Mouse (Mus musculus) embryonic facial prominence, embryonic 14.5 days (tissue): ENCODE data around the gene BC004004. TPM values are rescaled to one million over a fixed set of nuclear protein-coding genes. Genes with fewer than 3 reads are reported as not detected.
A peak's percentile ranks its signal among the peaks of the same experiment; 100 is the strongest.
"Not testable (repeated sequence)": the region's sequence is repeated elsewhere in the genome, so short reads cannot be mapped to it uniquely, and the experiment has no call there.

ENCODE experiments used
- ATAC-seq: fragments of 200-750 bp; cut with Nextera tagmentation; 2 replicates; pipeline ENCODE4 v1.8.0; 2017; ENCODE audit warnings: low read depth, moderate number of reproducible peaks, moderate TSS enrichment
- DNase-seq: peaks from one replicate; pipeline ENCODE4 v3.0.0-alpha.2; 2015; ENCODE audit warnings: low spot score
- H3K27ac ChIP-seq: fragments of 300-500 bp; sonication (generic); replicated peaks from 2 replicates; pipeline ENCODE4 v1.5.1; 2014; ENCODE audit warnings: low read depth, mild to moderate bottlenecking, low read length, moderate library complexity
- H3K27me3 ChIP-seq: fragments of 300-500 bp; sonication (generic); replicated peaks from 2 replicates; pipeline ENCODE4 v1.6.1; 2014; ENCODE audit warnings: low read length; ENCODE audit not compliant: control insufficient read depth, insufficient read depth
- H3K36me3 ChIP-seq: fragments of 300-500 bp; sonication (generic); 2 replicates; pipeline ENCODE4 v1.6.1; 2014; ENCODE audit warnings: low read length, mixed read lengths; ENCODE audit not compliant: control insufficient read depth, insufficient read depth
- H3K4me1 ChIP-seq: fragments of 300-500 bp; sonication (generic); 2 replicates; pipeline ENCODE4 v1.6.1; 2014; ENCODE audit warnings: antibody characterized with exemption, low read length; ENCODE audit not compliant: control insufficient read depth, insufficient read depth
- H3K4me2 ChIP-seq: fragments of 300-500 bp; sonication (generic); 2 replicates; pipeline ENCODE4 v1.6.1; 2014; ENCODE audit warnings: low read depth, mild to moderate bottlenecking, low read length, moderate library complexity, mixed read lengths
- H3K4me3 ChIP-seq: fragments of 300-500 bp; sonication (generic); 2 replicates; pipeline ENCODE4 v1.5.1; 2014; ENCODE audit warnings: low read depth, mild to moderate bottlenecking, low read length
- H3K9ac ChIP-seq: fragments of 300-500 bp; sonication (generic); 2 replicates; pipeline ENCODE4 v1.6.1; 2014; ENCODE audit warnings: low read depth, mild to moderate bottlenecking, low read length, moderate library complexity, mixed read lengths
- H3K9me3 ChIP-seq: fragments of 300-500 bp; sonication (generic); 2 replicates; pipeline ENCODE4 v1.6.1; 2016; ENCODE audit warnings: low read length; ENCODE audit not compliant: control insufficient read depth
- WGBS: fragments of 180-500 bp; shearing (Covaris S2); extraction: QIAGEN DNeasy Blood & Tissue Kit; methylation state at CpG from one replicate; pipeline ENCODE4 v1.1.7; 2014; 5-methylcytosine and 5-hydroxymethylcytosine counted together
- polyA plus RNA-seq: library from polyadenylated mRNA; unstranded; fragments of >200 nt; fragmentation: Nextera tagmentation; extraction: Ambion mirVana; gene quantifications from 2 replicates; pipeline ENCODE4 v1.2.1, GENCODE M21; 2014

The BC004004 gene
- polyA plus RNA-seq, 1 experiment from 2014 or later: 85.6 TPM

DNA sequence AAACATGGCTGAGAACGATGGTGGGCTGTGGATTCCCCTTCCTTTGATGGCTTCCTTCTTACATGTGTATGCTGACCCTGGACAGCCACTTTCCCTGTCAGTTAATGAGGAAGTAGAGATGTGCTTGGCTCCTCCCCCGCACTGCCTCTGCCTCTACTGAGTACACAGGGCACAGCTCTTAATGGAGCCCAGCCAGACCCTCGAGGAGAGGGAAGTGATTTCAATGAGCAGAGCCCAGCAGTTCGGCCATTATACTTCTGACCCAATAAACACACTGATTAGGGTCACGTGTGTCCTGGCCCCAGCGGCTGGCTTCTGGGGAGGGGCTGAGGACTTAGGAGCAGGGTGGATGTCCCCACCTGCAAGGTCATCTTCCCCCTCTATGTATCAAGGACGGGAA lies 22.9 kb upstream of the BC004004 start:
- H3K4me2 ChIP-seq: no peak overlapping the region
- H3K4me3 ChIP-seq: no peak overlapping the region
- H3K9me3 ChIP-seq: no peaks in the 10 kb centered on the region
- peaks cover 18% of the 10 kb centered on the region for H3K4me1 ChIP-seq
- DNase-seq (no peak), ATAC-seq (no peak; the same call in 1 of the 2 replicates)
- WGBS: 44% methylated on average over 7 of the region's 7 CpGs
- no peaks in the 10 kb centered on the region; the same call in 1 of the 2 replicates for H3K27me3 ChIP-seq
- no peak overlapping the region for H3K27ac ChIP-seq
- peaks cover 15% of the 10 kb centered on the region; the same call in 1 of the 2 replicates for H3K36me3 ChIP-seq
- H3K9ac ChIP-seq: no peak overlapping the region

DNA sequence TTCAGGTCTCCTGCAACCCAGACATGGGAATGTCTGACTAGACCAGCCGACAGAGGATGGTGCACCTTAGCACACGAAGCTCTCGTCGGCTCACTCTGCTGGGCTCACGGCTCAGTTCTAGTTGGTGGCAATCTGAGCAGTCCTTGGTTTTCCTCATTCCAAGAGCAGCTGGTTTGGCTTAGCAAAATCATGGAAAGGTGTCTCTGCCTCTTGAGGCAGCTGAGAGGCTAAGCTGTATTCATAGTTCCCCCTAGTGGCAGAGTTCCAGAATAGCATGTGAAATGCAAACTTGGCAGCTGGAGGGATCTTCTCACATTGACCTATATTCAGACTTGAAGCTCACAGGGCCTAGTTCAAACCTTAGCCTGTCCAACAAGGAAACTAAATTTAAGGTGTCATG lies 22.0 kb upstream of the BC004004 start:
- H3K4me3 ChIP-seq: no peak overlapping the region
- no peaks in the 10 kb centered on the region; the same call in 1 of the 2 replicates for H3K27me3 ChIP-seq
- H3K27ac ChIP-seq: no peak overlapping the region
- WGBS: 11% methylated on average over 5 of the region's 5 CpGs
- DNase-seq (peak; percentile 95), ATAC-seq (peak; percentile 79)
- H3K9ac ChIP-seq: no peak overlapping the region
- H3K9me3 ChIP-seq: no peaks in the 10 kb centered on the region
- no peak overlapping the region for H3K4me2 ChIP-seq
- H3K36me3 ChIP-seq: peaks cover 24% of the 10 kb centered on the region; the same call in 1 of the 2 replicates
- H3K4me1 ChIP-seq: peaks cover 18% of the 10 kb centered on the region

DNA sequence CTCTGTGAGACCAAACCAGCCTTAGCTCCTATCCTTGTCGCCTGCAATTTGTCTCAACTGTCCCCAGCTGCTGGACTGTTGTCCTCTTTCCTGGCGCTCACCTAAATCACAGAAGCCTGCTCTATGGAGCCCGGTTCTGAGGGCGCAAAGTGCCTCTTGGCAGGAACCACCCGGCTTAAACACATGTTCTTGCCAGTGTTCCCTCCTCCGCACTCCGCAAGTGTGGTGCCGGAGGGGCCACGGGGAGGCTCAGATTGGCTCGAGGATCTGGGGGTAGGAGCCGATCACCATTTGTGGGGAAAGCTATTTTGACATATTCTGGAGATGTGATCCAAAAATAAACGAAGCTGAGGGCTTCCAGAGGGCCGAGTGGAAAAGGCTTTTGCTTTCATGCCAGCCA lies 20.7 kb upstream of the BC004004 start:
- Histone ChIP-seq H3K4me3 (no peak overlapping the region), H3K4me2 (no peak overlapping the region), H3K27me3 (no peaks in the 10 kb centered on the region; the same call in 1 of the 2 replicates), H3K9ac (no peak overlapping the region), H3K27ac (peak overlapping the region; percentile 1), H3K9me3 (no peaks in the 10 kb centered on the region), H3K4me1 (peaks cover 18% of the 10 kb centered on the region), H3K36me3 (peaks cover 32% of the 10 kb centered on the region; the same call in 1 of the 2 replicates)
- DNase-seq (peak; percentile 70), ATAC-seq (no peak)
- 59% methylated on average over 13 of the region's 13 CpGs for WGBS

DNA sequence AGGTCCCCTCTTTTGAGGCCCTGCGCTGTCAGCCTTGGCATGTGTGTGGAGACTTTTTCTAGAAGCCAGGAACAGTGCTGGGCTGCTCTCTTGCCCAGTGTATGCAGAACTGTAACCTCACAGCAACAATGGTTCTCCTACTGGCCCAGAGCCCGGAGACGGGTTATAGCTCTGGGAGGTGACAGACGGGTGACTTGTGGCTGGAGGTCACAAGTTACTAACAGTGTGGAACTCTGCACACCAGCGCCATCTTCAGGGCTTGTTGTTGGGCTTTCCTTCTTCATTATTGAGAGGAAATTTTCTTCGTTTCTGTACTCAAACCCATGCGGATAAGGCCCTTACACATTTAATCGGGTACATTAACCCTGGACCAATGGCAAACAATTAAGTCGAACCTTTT lies 19.1 kb upstream of the BC004004 start:
- H3K4me3 ChIP-seq: no peak overlapping the region
- no peak overlapping the region for H3K9ac ChIP-seq
- no peaks in the 10 kb centered on the region for H3K27me3 ChIP-seq
- peaks cover 37% of the 10 kb centered on the region; the same call in 1 of the 2 replicates for H3K36me3 ChIP-seq
- no peak for DNase-seq
- no peak for ATAC-seq
- peaks cover 18% of the 10 kb centered on the region for H3K4me1 ChIP-seq
- WGBS: 64% methylated on average over 9 of the region's 9 CpGs
- H3K27ac ChIP-seq: no peak overlapping the region
- no peak overlapping the region for H3K4me2 ChIP-seq
- H3K9me3 ChIP-seq: no peaks in the 10 kb centered on the region

DNA sequence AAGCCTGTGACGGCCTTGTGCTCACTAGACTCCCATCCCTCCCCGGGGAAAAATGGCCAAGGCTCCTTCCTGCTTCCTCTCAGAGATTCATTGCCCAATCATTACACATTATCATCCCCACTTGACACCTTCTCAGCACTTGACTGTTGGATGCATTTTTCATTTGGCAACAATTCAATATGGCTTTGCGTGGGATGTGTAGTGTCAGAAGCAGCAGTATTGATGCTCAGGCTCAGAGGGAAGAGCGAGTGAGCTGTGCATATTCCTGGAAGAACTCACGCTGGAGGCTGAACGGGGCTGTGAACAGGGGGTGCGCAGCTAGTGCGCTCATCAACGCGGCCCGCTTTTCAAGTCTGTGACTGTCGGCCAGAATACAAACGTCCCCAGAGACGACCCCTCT lies 17.6 kb upstream of the BC004004 start:
- H3K27ac ChIP-seq, H3K4me2 ChIP-seq, DNase-seq, H3K9ac ChIP-seq, H3K4me1 ChIP-seq, H3K27me3 ChIP-seq, H3K9me3 ChIP-seq, H3K4me3 ChIP-seq, ATAC-seq: not testable (repeated sequence)
- 88% methylated on average over 14 of the region's 14 CpGs for WGBS
- H3K36me3 ChIP-seq: peaks cover 49% of the 10 kb centered on the region; the same call in 1 of the 2 replicates

DNA sequence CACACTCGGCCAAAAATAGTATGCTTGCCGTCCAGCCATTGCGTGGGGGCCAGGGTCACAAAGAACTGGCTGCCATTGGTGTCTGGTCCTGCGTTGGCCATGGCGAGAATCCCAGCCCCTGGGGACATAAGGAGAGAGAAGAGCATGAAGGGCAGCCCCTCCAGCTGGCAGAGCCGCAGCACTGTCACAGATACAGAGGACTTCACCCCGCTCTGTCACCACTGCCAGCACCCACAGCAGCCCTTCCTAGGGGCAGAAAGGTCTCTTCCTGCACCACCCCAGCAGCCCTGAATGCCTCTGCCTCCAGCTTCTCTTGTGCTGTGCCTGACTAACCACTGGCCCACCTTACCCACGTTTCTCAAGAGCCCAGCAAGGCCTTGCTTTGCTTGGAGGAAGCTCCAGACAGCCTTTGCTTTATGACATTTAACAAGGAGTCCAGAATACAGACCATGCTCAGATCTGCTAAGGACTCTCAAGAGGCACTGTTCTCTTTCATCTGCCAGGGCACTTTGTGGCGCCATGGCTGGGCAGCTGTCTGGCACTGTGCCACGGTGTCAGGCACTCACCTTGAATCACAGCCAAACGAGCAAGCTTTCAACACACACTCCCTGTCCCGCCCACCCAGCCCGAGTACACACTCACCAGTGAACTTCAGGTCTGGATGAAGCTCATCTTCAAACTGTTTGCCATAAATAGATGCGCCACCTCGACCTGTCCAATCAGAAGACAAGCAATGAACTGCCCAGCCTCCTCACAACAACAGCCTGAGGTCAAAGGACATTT lies 16.8 kb upstream of the BC004004 start:
- no peak for ATAC-seq
- Histone ChIP-seq H3K4me1 (no peaks in the 10 kb centered on the region), H3K27me3 (no peaks in the 10 kb centered on the region), H3K36me3 (peaks cover 52% of the 10 kb centered on the region; the same call in 1 of the 2 replicates), H3K4me3 (no peak overlapping the region), H3K27ac (no peak overlapping the region), H3K9ac (no peak overlapping the region), H3K9me3 (no peaks in the 10 kb centered on the region), H3K4me2 (no peak overlapping the region)
- DNase-seq: peak; percentile 71
- 74% methylated on average over 15 of the region's 15 CpGs for WGBS

DNA sequence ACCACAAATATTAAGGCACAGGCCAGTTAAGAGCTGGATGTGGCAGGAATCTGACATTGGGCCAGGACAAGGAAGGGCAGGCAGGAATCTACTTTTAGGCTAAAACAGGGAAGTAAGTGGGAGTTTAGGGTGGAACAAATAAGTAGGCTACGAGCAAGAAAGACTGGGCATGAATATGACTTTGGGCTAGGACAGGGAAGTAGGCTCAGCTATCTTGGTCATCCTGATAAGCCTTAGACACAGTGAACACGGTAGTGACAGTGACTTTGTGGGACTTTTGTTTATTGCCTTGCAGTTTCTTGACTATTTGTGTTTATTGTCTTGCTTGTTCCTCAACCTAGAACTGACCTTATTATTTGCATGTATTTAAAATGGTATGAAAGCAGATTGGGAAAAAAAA lies 15.4 kb upstream of the BC004004 start:
- no peaks in the 10 kb centered on the region for H3K9me3 ChIP-seq
- no peaks in the 10 kb centered on the region for H3K4me1 ChIP-seq
- H3K36me3 ChIP-seq: peaks cover 65% of the 10 kb centered on the region
- DNase-seq (no peak), ATAC-seq (no peak)
- no peak overlapping the region for H3K4me3 ChIP-seq
- no peak overlapping the region for H3K4me2 ChIP-seq
- 87% methylated on average over 2 of the region's 2 CpGs for WGBS
- H3K9ac ChIP-seq: no peak overlapping the region
- no peak overlapping the region for H3K27ac ChIP-seq
- no peaks in the 10 kb centered on the region for H3K27me3 ChIP-seq

DNA sequence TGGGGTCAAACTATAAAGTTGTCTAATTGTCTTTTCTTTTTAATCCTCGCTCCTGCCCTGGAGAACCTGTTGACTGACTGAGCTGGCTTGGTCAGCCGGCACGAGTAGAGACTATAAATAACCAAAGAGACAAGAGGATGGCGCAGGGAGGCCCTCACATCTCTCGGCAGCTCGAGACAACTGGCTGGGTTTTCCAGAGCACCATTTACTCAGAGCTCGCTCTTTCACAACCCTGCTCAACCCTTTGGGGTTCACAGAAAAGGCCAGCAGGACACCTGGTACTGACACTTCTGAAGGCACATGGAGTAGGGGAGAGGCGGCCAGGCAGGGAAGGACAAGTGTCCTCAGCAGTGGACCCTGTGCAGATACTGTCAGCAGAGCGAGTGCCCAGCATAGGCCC lies 14.9 kb upstream of the BC004004 start:
- Histone ChIP-seq H3K4me1 (no peaks in the 10 kb centered on the region), H3K36me3 (peaks cover 70% of the 10 kb centered on the region), H3K4me2 (no peak overlapping the region), H3K4me3 (no peak overlapping the region), H3K27me3 (no peaks in the 10 kb centered on the region), H3K9me3 (no peaks in the 10 kb centered on the region), H3K27ac (no peak overlapping the region), H3K9ac (no peak overlapping the region)
- no peak for DNase-seq
- peak; percentile 12; the same call in 1 of the 2 replicates for ATAC-seq
- 85% methylated on average over 9 of the region's 9 CpGs for WGBS

DNA sequence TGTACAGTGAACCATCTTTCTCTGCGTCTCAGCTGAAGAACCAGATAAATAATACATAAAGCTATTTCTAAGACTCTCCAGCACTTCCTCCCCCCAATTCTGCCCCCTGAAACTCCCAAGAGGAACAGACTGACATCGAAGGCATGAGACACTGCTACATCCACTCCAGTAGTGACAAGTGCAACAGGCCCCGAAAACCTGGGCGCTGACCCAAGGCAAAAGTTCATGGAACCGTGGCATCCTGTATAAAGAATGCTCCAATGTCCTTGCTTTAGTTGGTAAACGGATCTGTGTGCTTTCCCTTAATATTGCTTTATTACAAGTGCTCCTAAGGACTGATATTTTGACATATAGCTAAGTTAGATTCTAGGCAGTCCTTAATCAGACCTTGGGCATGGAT lies 13.8 kb upstream of the BC004004 start:
- not testable (repeated sequence) for H3K4me2 ChIP-seq, H3K4me3 ChIP-seq, H3K9me3 ChIP-seq, H3K27ac ChIP-seq, ATAC-seq, H3K4me1 ChIP-seq, DNase-seq, H3K27me3 ChIP-seq, H3K9ac ChIP-seq
- WGBS: 92% methylated on average over 6 of the region's 6 CpGs
- peaks cover 75% of the 10 kb centered on the region for H3K36me3 ChIP-seq
